Mouse (Mus musculus) neural tube, embryonic 14.5 days (tissue): ENCODE measurements around the gene Mcmbp. TPM values are rescaled to one million over a fixed set of nuclear protein-coding genes. Genes with fewer than 3 reads are reported as not detected.

ENCODE experiments used
- ATAC-seq: fragments of 200-750 bp; cut with Nextera tagmentation; 2 replicates; pipeline ENCODE4 v1.8.0; 2017; ENCODE audit warnings: low read depth, mild to moderate bottlenecking, moderate TSS enrichment, moderate library complexity
- H3K27ac ChIP-seq: fragments of 300-500 bp; sonication (generic); 2 replicates; pipeline ENCODE4 v1.5.1; 2014; ENCODE audit warnings: low read depth, mild to moderate bottlenecking, control low read depth, low read length, moderate library complexity, mixed read lengths
- H3K27me3 ChIP-seq: fragments of 300-500 bp; sonication (generic); 2 replicates; pipeline ENCODE4 v1.6.1; 2014; ENCODE audit warnings: low read length; ENCODE audit not compliant: control insufficient read depth, insufficient read depth
- H3K36me3 ChIP-seq: fragments of 300-500 bp; sonication (generic); 2 replicates; pipeline ENCODE4 v1.6.1; 2014; ENCODE audit warnings: low read length, mixed read lengths; ENCODE audit not compliant: control insufficient read depth, insufficient read depth
- H3K4me1 ChIP-seq: fragments of 300-500 bp; sonication (generic); 2 replicates; pipeline ENCODE4 v1.6.1; 2014; ENCODE audit warnings: low read length; ENCODE audit not compliant: control insufficient read depth, insufficient read depth
- H3K4me2 ChIP-seq: fragments of 300-500 bp; sonication (generic); 2 replicates; pipeline ENCODE4 v1.6.1; 2014; ENCODE audit warnings: mild to moderate bottlenecking, low read depth, low read length, control low read depth
- H3K4me3 ChIP-seq: fragments of 300-500 bp; sonication (generic); 2 replicates; pipeline ENCODE4 v1.5.1; 2014; ENCODE audit warnings: low read depth, low read length, control low read depth, mixed read lengths
- H3K9ac ChIP-seq: fragments of 300-500 bp; sonication (generic); replicated peaks from 2 replicates; pipeline ENCODE4 v1.6.1; 2014; ENCODE audit warnings: low read depth, mild to moderate bottlenecking, control low read depth, low read length, mixed read lengths
- H3K9me3 ChIP-seq: fragments of 300-500 bp; sonication (generic); 2 replicates; pipeline ENCODE4 v1.6.1; 2016; ENCODE audit warnings: low read length; ENCODE audit not compliant: control insufficient read depth
- WGBS: fragments of 180-500 bp; shearing (Covaris S2); extraction: QIAGEN DNeasy Blood & Tissue Kit; methylation state at CpG from one replicate; pipeline ENCODE4 v1.1.7; 2014; 5-methylcytosine and 5-hydroxymethylcytosine counted together
- polyA plus RNA-seq: library from polyadenylated mRNA; unstranded; fragments of >200 nt; fragmentation: Nextera tagmentation; extraction: Ambion mirVana; gene quantifications from 2 replicates; pipeline ENCODE4 v1.2.1, GENCODE M21; 2014

Gene Mcmbp
- polyA plus RNA-seq, 1 experiment from 2014 or later, result 51.9 TPM

- Histone ChIP-seq H3K27ac (no peak overlapping the region), H3K4me3 (no peak overlapping the region), H3K4me2 (no peak overlapping the region), H3K36me3 (no peaks in the 10 kb centered on the region), H3K4me1 (peaks cover 13% of the 10 kb centered on the region), H3K9me3 (no peaks in the 10 kb centered on the region), H3K27me3 (no peaks in the 10 kb centered on the region), H3K9ac (no peak overlapping the region)
- 25% methylated on average over 2 of the region's 2 CpGs for WGBS
- no peak for ATAC-seq
Measured at GRCm38 (mm10) chr7:128668831-128669230, 71.5 kb downstream of the Mcmbp start.

- H3K27ac ChIP-seq, result no peak overlapping the region
- H3K4me3 ChIP-seq, result no peak overlapping the region
- 38% methylated on average over 5 of the region's 5 CpGs for WGBS
- H3K9ac ChIP-seq, result no peak overlapping the region
- no peaks in the 10 kb centered on the region for H3K9me3 ChIP-seq
- peaks cover 6% of the 10 kb centered on the region for H3K4me1 ChIP-seq
- H3K36me3 ChIP-seq, result no peaks in the 10 kb centered on the region
- no peak for ATAC-seq
- no peaks in the 10 kb centered on the region for H3K27me3 ChIP-seq
- H3K4me2 ChIP-seq, result no peak overlapping the region
Measured at GRCm38 (mm10) chr7:128667788-128668187, 72.5 kb downstream of the Mcmbp start.

GRCm38 (mm10) chr7:128664861-128665377 lies 75.4 kb downstream of the Mcmbp start:
- Histone ChIP-seq H3K27me3 (no peaks in the 10 kb centered on the region), H3K27ac (no peak overlapping the region), H3K9ac (no peak overlapping the region), H3K9me3 (no peaks in the 10 kb centered on the region), H3K4me3 (no peak overlapping the region), H3K4me2 (no peak overlapping the region), H3K36me3 (no peaks in the 10 kb centered on the region), H3K4me1 (no peaks in the 10 kb centered on the region)
- no peak for ATAC-seq
- WGBS, result 92% methylated on average over 11 of the region's 11 CpGs

- no peaks in the 10 kb centered on the region for H3K4me1 ChIP-seq
- WGBS, result 90% methylated on average over 8 of the region's 8 CpGs
- no peaks in the 10 kb centered on the region for H3K36me3 ChIP-seq
- no peak overlapping the region for H3K4me2 ChIP-seq
- ATAC-seq, result no peak
- no peak overlapping the region for H3K9ac ChIP-seq
- no peak overlapping the region for H3K4me3 ChIP-seq
- no peaks in the 10 kb centered on the region for H3K9me3 ChIP-seq
- H3K27ac ChIP-seq, result no peak overlapping the region
- no peaks in the 10 kb centered on the region for H3K27me3 ChIP-seq
Measured at GRCm38 (mm10) chr7:128663906-128664305, 76.4 kb downstream of the Mcmbp start.

GRCm38 (mm10) chr7:128656970-128657369 lies 83.3 kb downstream of the Mcmbp start:
- no peak overlapping the region for H3K4me3 ChIP-seq
- ATAC-seq, result no peak

More at GRCm38 (mm10) chr7:128656970-128657369, 83.3 kb downstream of the Mcmbp start:
- no peaks in the 10 kb centered on the region for H3K4me1 ChIP-seq
- no peak overlapping the region for H3K4me2 ChIP-seq
- H3K27me3 ChIP-seq, result no peaks in the 10 kb centered on the region
- no peaks in the 10 kb centered on the region for H3K36me3 ChIP-seq
- H3K9ac ChIP-seq, result no peak overlapping the region
- no peaks in the 10 kb centered on the region for H3K9me3 ChIP-seq
- H3K27ac ChIP-seq, result no peak overlapping the region
- WGBS, result 94% methylated on average over 1 of the region's 1 CpGs

Other genes starting within 250 kb of the Mcmbp start
- 1.3 and 3.5 TPM in 2 replicates for gene Bag3, start 216.9 kb downstream of the Mcmbp start, polyA plus RNA-seq
- gene Inpp5f, start 129.2 kb downstream of the Mcmbp start, polyA plus RNA-seq, result 416 and 554 TPM in 2 replicates
- 37.0 and 42.5 TPM in 2 replicates for gene Sec23ip, start 4.4 kb upstream of the Mcmbp start, polyA plus RNA-seq